Mouse (Mus musculus) stomach, embryonic 14.5 days (tissue): ENCODE data around the gene Fbl. TPM values are rescaled to one million over a fixed set of nuclear protein-coding genes. Genes with fewer than 3 reads are reported as not detected.
"Not testable (repeated sequence)": the region's sequence is repeated elsewhere in the genome, so short reads cannot be mapped to it uniquely, and the experiment has no call there.

Experiments used
- ATAC-seq: fragments of 200-750 bp; cut with Nextera tagmentation; 2 replicates; pipeline ENCODE4 v1.8.0; 2017; ENCODE audit warnings: low read depth, moderate TSS enrichment; ENCODE audit not compliant: insufficient number of reproducible peaks, insufficient read depth, low FRiP score
- H3K27ac ChIP-seq: fragments of 300-500 bp; sonication (generic); 2 replicates; pipeline ENCODE4 v1.5.1; 2014; ENCODE audit warnings: mild to moderate bottlenecking, low read length, moderate library complexity, mixed read lengths
- H3K27me3 ChIP-seq: fragments of 300-500 bp; sonication (generic); 2 replicates; pipeline ENCODE4 v1.6.1; 2014; ENCODE audit warnings: low read length, control low read depth, mixed read lengths; ENCODE audit not compliant: control insufficient read depth, insufficient read depth
- H3K36me3 ChIP-seq: fragments of 300-500 bp; sonication (generic); 2 replicates; pipeline ENCODE4 v1.6.1; 2014; ENCODE audit warnings: mild to moderate bottlenecking, control low read depth, low read length, moderate library complexity, mixed read lengths; ENCODE audit not compliant: control insufficient read depth, insufficient read depth
- H3K4me1 ChIP-seq: fragments of 300-500 bp; sonication (generic); 2 replicates; pipeline ENCODE4 v1.6.1; 2014; ENCODE audit warnings: low read length, control low read depth, mixed read lengths; ENCODE audit not compliant: control insufficient read depth, insufficient read depth
- H3K4me2 ChIP-seq: fragments of 300-500 bp; sonication (generic); replicated peaks from 2 replicates; pipeline ENCODE4 v1.6.1; 2014; ENCODE audit warnings: low read depth, low read length, control low read depth
- H3K4me3 ChIP-seq: fragments of 300-500 bp; sonication (generic); 2 replicates; pipeline ENCODE4 v1.5.1; 2014; ENCODE audit warnings: low read depth, low read length, control low read depth
- H3K9ac ChIP-seq: fragments of 300-500 bp; sonication (generic); replicated peaks from 2 replicates; pipeline ENCODE4 v1.6.1; 2014; ENCODE audit warnings: low read depth, mild to moderate bottlenecking, control low read depth, low read length, moderate library complexity, mixed read lengths
- H3K9me3 ChIP-seq: fragments of 300-500 bp; sonication (generic); 2 replicates; pipeline ENCODE4 v1.6.1; 2016; ENCODE audit warnings: low read depth, low read length, control low read depth; ENCODE audit not compliant: control insufficient read depth
- WGBS: fragments of 180-500 bp; shearing (Covaris S2); extraction: QIAGEN DNeasy Blood & Tissue Kit; methylation state at CpG from one replicate; pipeline ENCODE4 v1.1.7; 2014; 5-methylcytosine and 5-hydroxymethylcytosine counted together
- polyA plus RNA-seq: library from polyadenylated mRNA; unstranded; fragments of >200 nt; fragmentation: Nextera tagmentation; extraction: Ambion mirVana; gene quantifications from 2 replicates; pipeline ENCODE4 v1.2.1, GENCODE M21; 2014

Gene Fbl
- polyA plus RNA-seq, 1 experiment from 2014 or later, result 41.8 TPM

GRCm38 (mm10) chr7:28203207-28204108, 33.9 kb downstream of the Fbl start:
- Histone ChIP-seq H3K36me3 (no peaks in the 10 kb centered on the region), H3K4me2 (no peak overlapping the region), H3K9ac (no peak overlapping the region), H3K9me3 (no peaks in the 10 kb centered on the region), H3K27me3 (no peaks in the 10 kb centered on the region), H3K4me1 (no peaks in the 10 kb centered on the region), H3K4me3 (no peak overlapping the region), H3K27ac (no peak overlapping the region)
- 38% methylated on average over 16 of the region's 19 CpGs for WGBS
- ATAC-seq, result peak; percentile 49; the same call in 1 of the 2 replicates

DNA sequence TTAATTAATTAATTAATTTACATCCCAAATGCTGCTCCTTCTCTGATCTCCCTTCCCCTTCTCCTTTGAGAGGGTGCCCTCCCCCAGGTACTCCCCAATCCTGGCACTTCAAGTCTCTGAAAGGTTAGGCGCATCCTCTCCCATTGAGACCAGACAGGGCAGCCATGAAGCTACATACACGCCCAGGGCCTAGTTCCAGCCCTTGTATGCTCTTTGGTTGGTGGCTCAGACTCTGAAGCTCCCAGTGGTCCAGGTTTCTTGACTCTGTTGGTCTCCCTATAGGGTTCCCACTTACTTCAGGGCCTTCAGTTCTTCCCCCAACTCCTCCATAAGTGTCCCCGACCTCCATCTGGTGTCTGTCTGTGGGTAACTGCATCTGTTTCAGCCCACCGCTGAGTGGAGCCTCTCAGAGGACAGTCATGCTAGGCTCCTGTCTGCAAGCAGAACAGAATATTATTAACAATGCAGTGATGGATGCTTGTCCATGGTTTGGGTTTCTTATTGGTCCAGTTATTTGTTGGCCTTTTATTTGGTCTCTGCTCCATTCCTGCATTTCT, 36.6 kb downstream of the Fbl start:
- Histone ChIP-seq H3K4me2 (no peak overlapping the region), H3K4me3 (no peak overlapping the region), H3K9me3 (no peaks in the 10 kb centered on the region), H3K4me1 (no peaks in the 10 kb centered on the region), H3K27me3 (no peaks in the 10 kb centered on the region), H3K27ac (no peak overlapping the region), H3K9ac (no peak overlapping the region), H3K36me3 (no peaks in the 10 kb centered on the region)
- no peak for ATAC-seq
- WGBS, result 63% methylated on average over 4 of the region's 4 CpGs

DNA sequence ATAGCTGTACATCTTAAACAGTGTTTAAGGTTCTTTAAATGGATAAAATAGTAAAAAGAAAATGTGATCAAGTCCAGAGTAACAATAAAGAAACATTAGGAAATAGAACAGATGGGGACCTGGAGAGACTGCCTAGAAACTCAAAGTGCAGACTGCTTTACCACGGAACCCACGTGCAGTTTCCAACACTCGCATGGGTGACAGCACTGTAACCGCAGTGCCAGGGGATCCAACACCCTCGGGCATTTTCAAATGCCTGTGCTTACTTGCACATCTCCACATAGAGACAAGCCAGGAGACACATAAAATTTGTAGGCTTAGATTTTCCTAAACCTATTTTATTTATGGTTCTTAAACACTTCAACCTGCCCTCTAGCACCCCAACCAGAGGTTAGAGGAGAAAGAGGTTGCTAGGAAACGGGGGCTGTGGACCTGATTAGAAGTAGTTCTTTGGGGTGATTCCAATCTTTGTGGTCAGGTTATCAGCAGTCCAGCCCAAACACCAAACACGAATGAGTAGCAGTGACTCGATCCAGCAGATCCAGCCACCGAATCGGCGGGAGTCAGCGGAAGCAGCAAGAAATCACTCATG, 39.0 kb downstream of the Fbl start:
- Histone ChIP-seq H3K4me2 (peak overlapping the region; percentile 38), H3K4me3 (peak overlapping the region; percentile 6), H3K27me3 (no peaks in the 10 kb centered on the region), H3K4me1 (no peaks in the 10 kb centered on the region), H3K9me3 (no peaks in the 10 kb centered on the region), H3K9ac (no peak overlapping the region), H3K27ac (no peak overlapping the region), H3K36me3 (no peaks in the 10 kb centered on the region)
- WGBS, result 41% methylated on average over 12 of the region's 12 CpGs
- ATAC-seq, result no peak

- Histone ChIP-seq H3K27me3 (no peaks in the 10 kb centered on the region), H3K4me2 (peak overlapping the region; percentile 38), H3K27ac (peak overlapping the region; percentile 18; the same call in 1 of the 2 replicates), H3K9me3 (no peaks in the 10 kb centered on the region), H3K9ac (no peak overlapping the region), H3K4me1 (no peaks in the 10 kb centered on the region), H3K4me3 (peak overlapping the region; percentile 6), H3K36me3 (no peaks in the 10 kb centered on the region)
- ATAC-seq, result peak; percentile 46; the same call in 1 of the 2 replicates
- 39% methylated on average over 19 of the region's 19 CpGs for whole genome bisulfite sequencing
These were observed 39.5 kb downstream of the Fbl start for GRCm38 (mm10) chr7:28208988-28209508.

GRCm38 (mm10) chr7:28210731-28211130, 41.2 kb downstream of the Fbl start:
- WGBS, result 41% methylated on average over 5 of the region's 5 CpGs
- H3K36me3 ChIP-seq, result no peaks in the 10 kb centered on the region
- ATAC-seq, result no peak
- H3K4me3 ChIP-seq, result no peak overlapping the region
- H3K4me2 ChIP-seq, result no peak overlapping the region
- no peaks in the 10 kb centered on the region for H3K9me3 ChIP-seq
- H3K9ac ChIP-seq, result no peak overlapping the region
- no peaks in the 10 kb centered on the region for H3K4me1 ChIP-seq
- H3K27ac ChIP-seq, result no peak overlapping the region
- no peaks in the 10 kb centered on the region for H3K27me3 ChIP-seq

- no peak for ATAC-seq
- WGBS, result 32% methylated on average over 10 of the region's 10 CpGs
- no peaks in the 10 kb centered on the region for H3K9me3 ChIP-seq
These were observed 44.6 kb downstream of the Fbl start for GRCm38 (mm10) chr7:28214142-28214541.

DNA sequence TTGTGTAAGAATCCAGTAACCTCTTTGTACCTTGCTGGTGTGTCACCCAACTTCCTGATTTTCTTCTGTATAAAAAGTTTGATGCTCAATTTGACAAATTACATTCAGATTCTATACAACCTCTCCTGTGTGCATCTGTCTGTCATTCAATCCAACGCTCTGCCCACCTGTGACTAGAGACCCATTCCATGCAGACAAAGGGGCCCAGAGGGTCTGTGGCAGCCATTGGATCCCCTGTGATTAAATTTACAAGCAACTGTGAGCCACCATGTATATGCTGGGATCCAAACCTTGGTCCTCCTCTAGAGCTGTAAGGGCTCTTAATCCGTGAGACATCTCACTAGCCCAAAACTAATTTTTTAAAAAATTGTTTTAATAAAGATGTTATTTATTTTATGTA, 46.4 kb downstream of the Fbl start:
- not testable (repeated sequence) for H3K4me1 ChIP-seq, H3K4me2 ChIP-seq, H3K4me3 ChIP-seq, ATAC-seq, H3K27ac ChIP-seq, H3K36me3 ChIP-seq, H3K9me3 ChIP-seq, H3K9ac ChIP-seq, H3K27me3 ChIP-seq
- WGBS, result 87% methylated on average over 2 of the region's 2 CpGs

More at GRCm38 (mm10) chr7:28214142-28214541, 44.6 kb downstream of the Fbl start:
- Histone ChIP-seq H3K4me1 (no peaks in the 10 kb centered on the region), H3K9ac (no peak overlapping the region), H3K4me3 (no peak overlapping the region), H3K27me3 (no peaks in the 10 kb centered on the region), H3K27ac (no peak overlapping the region), H3K4me2 (no peak overlapping the region), H3K36me3 (no peaks in the 10 kb centered on the region)

- not testable (repeated sequence) for ATAC-seq, H3K27me3 ChIP-seq, H3K9me3 ChIP-seq, H3K4me1 ChIP-seq, H3K36me3 ChIP-seq, H3K4me3 ChIP-seq, H3K9ac ChIP-seq, H3K27ac ChIP-seq, H3K4me2 ChIP-seq
- 93% methylated on average over 8 of the region's 13 CpGs for WGBS
These were observed 48.3 kb downstream of the Fbl start for GRCm38 (mm10) chr7:28217811-28218210.
